Mouse (Mus musculus) hindlimb bud, embryonic 11.5 days (tissue): ENCODE measurements around the gene Saal1.
"Not testable (repeated sequence)": the region's sequence is repeated elsewhere in the genome, so short reads cannot be mapped to it uniquely, and the experiment has no call there.

Experiments used
- DNase-seq: peaks from one replicate; pipeline ENCODE4 v3.0.0-alpha.2; 2012; ENCODE audit warnings: low read depth, low spot score; ENCODE audit errors: extremely low spot score

The Saal1 gene

GRCm38 (mm10) chr7:46710390-46710844, at the start of gene Saal1:
Gene Saal1, minus strand, starts transcription at chr7:46710680.
- DNase-seq, result peak; percentile 73

- DNase-seq, result no peak
Observed at GRCm38 (mm10) chr7:46751490-46751889, 41.0 kb upstream of the Saal1 start, which contains the start of gene Saa2. Gene Saa2, plus strand, starts transcription at chr7:46751790.

GRCm38 (mm10) chr7:46748459-46748858, 38.0 kb upstream of the Saal1 start:
- no peak for DNase-seq

GRCm38 (mm10) chr7:46746381-46746780, 35.9 kb upstream of the Saal1 start:
- no peak for DNase-seq

- no peak for DNase-seq
Observed at GRCm38 (mm10) chr7:46745816-46746215, 35.3 kb upstream of the Saal1 start.

- DNase-seq, result not testable (repeated sequence)
Observed at GRCm38 (mm10) chr7:46742880-46743279, 32.4 kb upstream of the Saal1 start, which contains the start of gene Saa1. Gene Saa1, minus strand, starts transcription at chr7:46742980.

GRCm38 (mm10) chr7:46740041-46740440, 29.6 kb upstream of the Saal1 start:
- not testable (repeated sequence) for DNase-seq

GRCm38 (mm10) chr7:46738561-46739460, 28.3 kb upstream of the Saal1 start:
- DNase-seq, result no peak

GRCm38 (mm10) chr7:46734983-46735382, 24.5 kb upstream of the Saal1 start:
- no peak for DNase-seq

GRCm38 (mm10) chr7:46732458-46732857, 22.0 kb upstream of the Saal1 start, which contains the start of gene Saa4:
Gene Saa4, minus strand, starts transcription at chr7:46732603.
- no peak for DNase-seq

- DNase-seq, result no peak
Observed at GRCm38 (mm10) chr7:46727584-46727983, 17.1 kb upstream of the Saal1 start.

GRCm38 (mm10) chr7:46724396-46724795, 13.9 kb upstream of the Saal1 start:
- DNase-seq, result no peak

- DNase-seq, result no peak
Observed at GRCm38 (mm10) chr7:46723849-46724248, 13.4 kb upstream of the Saal1 start.

- DNase-seq, result no peak
Observed at GRCm38 (mm10) chr7:46723354-46723753, 12.9 kb upstream of the Saal1 start.

- no peak for DNase-seq
Observed at GRCm38 (mm10) chr7:46720460-46720859, 10.0 kb upstream of the Saal1 start.

- DNase-seq, result no peak
Observed at GRCm38 (mm10) chr7:46719526-46719925, 9.0 kb upstream of the Saal1 start.

GRCm38 (mm10) chr7:46718591-46719270, 8.3 kb upstream of the Saal1 start:
- DNase-seq, result no peak

- DNase-seq, result no peak
Observed at GRCm38 (mm10) chr7:46716897-46717296, 6.4 kb upstream of the Saal1 start.

GRCm38 (mm10) chr7:46715600-46715999, 5.1 kb upstream of the Saal1 start, which contains the start of gene Saa3:
Gene Saa3, minus strand, starts transcription at chr7:46715700.
- DNase-seq, result no peak

GRCm38 (mm10) chr7:46714518-46714917, 4.0 kb upstream of the Saal1 start:
- DNase-seq, result peak; percentile 35

GRCm38 (mm10) chr7:46712250-46712649, 1.8 kb upstream of the Saal1 start:
- DNase-seq, result no peak
